Mouse (Mus musculus): ENCODE data around the gene Gtdc1. TPM values are rescaled to one million over a fixed set of nuclear protein-coding genes. Genes with fewer than 3 reads are reported as not detected.
A peak's percentile ranks its signal among the peaks of the same experiment; 100 is the strongest.

Gene Gtdc1
- polyA plus RNA-seq, 1 experiment from 2014 or later = 15.6 TPM

DNA sequence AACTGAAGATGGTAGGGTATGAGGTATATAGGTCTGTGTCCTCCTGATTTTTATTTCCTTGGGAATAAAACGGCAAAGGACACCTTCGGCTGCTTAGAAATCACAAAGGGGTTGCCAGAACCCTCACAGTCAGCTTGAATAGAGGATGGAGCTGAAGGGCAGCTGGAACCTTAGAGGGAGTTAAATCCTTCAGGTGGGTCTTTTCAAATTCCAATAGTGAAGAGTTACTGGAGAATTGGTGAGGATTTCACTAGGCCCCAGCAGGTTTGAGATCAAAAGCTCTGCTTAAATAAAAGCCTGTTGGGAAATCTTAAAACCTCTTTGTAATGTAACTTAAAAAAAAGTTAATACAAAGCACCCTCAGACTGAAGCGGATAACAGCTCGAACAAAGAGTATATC is 389.3 kb downstream of the Gtdc1 start:
- no peaks in the 10 kb centered on the region for H3K9me3 ChIP-seq
- no peak overlapping the region for H3K4me2 ChIP-seq
- H3K9ac ChIP-seq = no peak overlapping the region
- H3K4me1 ChIP-seq (replicated peaks) = no peaks in the 10 kb centered on the region
- no peak overlapping the region for H3K27ac ChIP-seq (replicated peaks)
- ATAC-seq (ENCODE audit: low read depth) = no peak
- no peaks in the 10 kb centered on the region for H3K36me3 ChIP-seq
- WGBS = 32% methylated on average over 4 of the region's 4 CpGs
- H3K4me3 ChIP-seq = no peak overlapping the region
- H3K27me3 ChIP-seq = no peaks in the 10 kb centered on the region

DNA sequence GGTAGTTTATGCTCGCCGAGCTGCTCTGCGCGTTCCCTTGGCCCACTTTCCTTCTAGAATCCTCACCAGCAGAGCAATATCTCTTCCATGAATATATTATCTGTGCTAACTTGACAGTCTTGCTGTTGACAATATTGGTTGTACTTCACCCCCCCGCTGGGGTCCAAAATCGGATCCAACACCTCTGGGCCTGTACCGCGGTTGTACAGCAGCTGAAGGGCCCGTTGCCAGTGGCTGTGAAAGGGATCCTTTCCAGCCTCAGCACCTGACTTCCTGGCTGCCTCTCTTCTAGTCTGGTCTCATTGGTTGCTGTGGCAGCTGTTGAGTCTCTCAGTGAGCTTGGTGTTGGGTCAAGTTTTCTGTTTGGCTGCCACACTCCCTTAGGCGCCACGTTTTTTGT is 391.7 kb downstream of the Gtdc1 start:
- H3K9ac ChIP-seq = no peak overlapping the region
- no peaks in the 10 kb centered on the region for H3K36me3 ChIP-seq
- 95% methylated on average over 11 of the region's 11 CpGs for WGBS
- ATAC-seq (ENCODE audit: low read depth) = no peak
- no peaks in the 10 kb centered on the region for H3K27me3 ChIP-seq
- no peak overlapping the region for H3K4me2 ChIP-seq
- H3K4me1 ChIP-seq (replicated peaks) = no peaks in the 10 kb centered on the region
- no peak overlapping the region for H3K27ac ChIP-seq (replicated peaks)
- H3K9me3 ChIP-seq = no peaks in the 10 kb centered on the region
- H3K4me3 ChIP-seq = no peak overlapping the region

DNA sequence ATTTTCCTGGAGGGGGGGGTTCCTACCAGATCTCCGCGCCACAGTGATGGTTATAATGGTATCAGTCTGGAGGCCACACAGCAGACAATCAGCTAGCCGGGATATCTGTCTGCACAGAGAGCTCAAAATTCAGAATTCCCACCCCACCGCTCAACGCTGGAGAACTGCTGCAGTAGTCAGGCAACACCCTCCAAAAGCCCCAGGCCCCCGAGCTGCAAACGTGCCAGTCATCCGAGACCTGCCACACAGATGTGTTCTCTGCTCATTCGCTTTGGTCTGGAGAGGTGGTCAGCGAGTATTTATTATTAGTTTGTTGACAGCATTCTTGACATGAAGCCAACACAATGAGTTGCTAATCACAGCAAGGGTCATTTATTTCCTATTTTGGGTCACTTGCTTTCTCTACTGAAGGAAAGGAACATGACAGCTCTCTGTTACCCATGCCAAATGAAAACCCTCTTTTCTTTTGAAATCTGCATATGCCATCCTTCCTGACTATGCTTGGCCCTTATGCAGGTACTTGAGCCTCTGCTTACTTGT is 392.3 kb downstream of the Gtdc1 start:
- Histone ChIP-seq H3K27me3 (no peaks in the 10 kb centered on the region), H3K27ac (replicated peaks) (no peak overlapping the region), H3K4me2 (no peak overlapping the region), H3K9ac (no peak overlapping the region), H3K9me3 (no peaks in the 10 kb centered on the region), H3K4me3 (no peak overlapping the region), H3K36me3 (no peaks in the 10 kb centered on the region), H3K4me1 (replicated peaks) (no peaks in the 10 kb centered on the region)
- ATAC-seq (ENCODE audit: low read depth) = no peak
- 84% methylated on average over 10 of the region's 10 CpGs for WGBS

DNA sequence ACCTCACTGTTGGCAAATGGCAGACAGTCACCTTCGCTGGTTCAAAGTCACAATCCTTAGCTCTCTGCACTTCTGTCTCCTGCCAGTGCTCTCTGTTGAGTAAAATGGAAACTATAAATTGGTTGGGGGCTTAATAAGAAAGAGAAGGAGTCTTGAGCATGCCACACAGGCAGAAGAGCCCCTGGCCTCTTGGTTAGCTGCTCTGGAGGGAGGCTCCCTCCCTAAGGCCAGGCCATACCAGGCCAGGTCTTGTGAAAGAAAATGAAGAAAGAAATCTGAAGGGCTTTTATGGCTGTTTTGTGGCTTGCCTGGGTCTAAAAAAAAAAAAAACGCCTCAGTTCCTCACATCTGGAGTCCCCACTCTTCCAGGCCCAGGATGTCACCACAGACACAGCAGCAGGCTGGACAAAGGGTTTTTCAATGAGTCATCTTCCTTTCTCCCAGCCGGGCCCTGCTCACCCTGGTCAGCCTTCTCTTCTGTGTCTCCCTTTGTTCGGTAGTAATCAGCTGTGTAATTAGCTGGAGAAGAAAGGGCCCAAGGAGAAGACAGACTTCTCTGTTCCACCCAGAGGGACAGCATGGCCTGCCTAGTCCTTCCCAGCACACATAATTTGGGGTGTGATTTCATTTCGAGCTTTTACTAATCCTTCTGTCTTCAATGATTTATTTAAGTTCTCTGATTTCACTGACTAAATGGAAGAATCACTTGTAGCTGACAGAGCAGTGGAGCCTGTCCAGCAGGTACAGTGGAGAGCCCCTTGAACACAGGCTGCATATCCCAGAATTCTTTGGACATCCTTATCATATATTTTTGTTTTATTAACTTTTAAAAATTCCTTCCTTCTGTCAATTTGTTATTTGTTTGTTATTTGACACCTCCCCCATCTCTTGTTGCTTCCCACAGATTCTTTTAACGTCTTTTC is 401.1 kb downstream of the Gtdc1 start:
- Histone ChIP-seq H3K4me3 (no peak overlapping the region), H3K36me3 (no peaks in the 10 kb centered on the region), H3K27ac (replicated peaks) (no peak overlapping the region), H3K4me2 (no peak overlapping the region), H3K9me3 (no peaks in the 10 kb centered on the region), H3K4me1 (replicated peaks) (peaks cover 16% of the 10 kb centered on the region), H3K9ac (no peak overlapping the region), H3K27me3 (no peaks in the 10 kb centered on the region)
- ATAC-seq (ENCODE audit: low read depth) = peak; percentile 53; the same call in 1 of the 2 replicates
- WGBS = 14% methylated on average over 6 of the region's 6 CpGs

DNA sequence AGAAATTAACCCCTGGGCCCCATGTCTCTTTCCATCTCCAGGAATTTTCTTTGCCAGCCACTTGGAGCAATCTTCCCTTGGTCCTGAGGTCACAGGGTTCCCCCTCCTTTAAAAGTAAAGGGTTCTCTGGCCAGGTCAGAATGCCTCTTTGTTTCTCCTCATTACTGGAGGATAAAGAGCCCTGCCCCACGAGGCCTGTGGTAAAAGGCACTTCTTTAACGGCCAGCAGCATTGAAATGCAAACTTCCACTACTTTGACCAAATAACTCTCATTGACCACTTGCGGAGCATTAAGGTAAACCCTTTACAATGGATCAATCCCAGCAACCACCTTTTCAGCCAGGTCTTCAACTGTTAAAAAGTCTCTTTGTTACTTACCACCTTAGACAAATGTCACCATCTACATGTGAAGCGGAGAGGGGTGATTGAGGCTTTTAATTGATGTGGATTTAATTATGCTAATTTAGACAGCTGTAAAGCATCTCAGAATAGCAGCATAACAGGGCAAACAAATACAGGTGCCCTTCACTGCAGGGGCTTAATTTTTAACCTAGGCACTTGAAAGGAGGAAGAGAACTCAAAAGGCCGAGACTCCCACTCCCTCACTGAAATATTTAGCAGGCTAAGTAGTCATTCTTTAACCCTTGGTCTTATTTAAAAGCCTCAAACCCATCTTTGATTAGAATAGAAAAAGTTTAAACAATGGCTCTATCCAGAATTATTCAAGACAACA is 402.1 kb downstream of the Gtdc1 start:
- Histone ChIP-seq H3K27me3 (no peaks in the 10 kb centered on the region), H3K9me3 (no peaks in the 10 kb centered on the region), H3K4me1 (replicated peaks) (peaks cover 16% of the 10 kb centered on the region), H3K4me3 (no peak overlapping the region), H3K4me2 (no peak overlapping the region), H3K36me3 (no peaks in the 10 kb centered on the region), H3K27ac (replicated peaks) (no peak overlapping the region), H3K9ac (no peak overlapping the region)
- 17% methylated on average over 5 of the region's 5 CpGs for WGBS
- no peak for ATAC-seq (ENCODE audit: low read depth)

DNA sequence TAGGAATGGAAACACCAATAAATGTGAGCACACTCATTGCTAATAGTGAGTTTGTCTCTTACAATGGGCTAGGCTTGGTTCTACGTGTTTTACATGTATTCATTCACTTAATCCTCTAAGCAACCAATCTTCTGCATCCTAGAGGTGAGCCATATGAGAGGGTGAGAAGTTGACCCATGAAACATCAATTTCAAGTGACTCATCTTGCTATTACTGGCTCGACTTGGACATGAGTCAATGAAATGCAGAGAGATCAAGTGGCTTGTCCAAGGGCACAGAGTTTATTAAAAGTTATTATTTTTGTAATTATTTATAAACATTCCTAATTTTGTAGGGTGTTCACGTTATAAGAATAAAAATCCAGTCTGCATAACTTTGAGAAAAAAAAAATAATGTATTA is 408.2 kb downstream of the Gtdc1 start:
- no peak for ATAC-seq (ENCODE audit: low read depth)

GRCm38 (mm10) chr2:44518085-44518484 is 409.4 kb downstream of the Gtdc1 start:
- ATAC-seq (ENCODE audit: low read depth) = 0 out of 2 replicates have a peak, but pooled peaks have one; percentile 50
- WGBS = 64% methylated on average over 4 of the region's 4 CpGs
- Histone ChIP-seq H3K4me1 (replicated peaks) (0 out of 2 replicates have a peak, but pooled peaks cover 4% of the 10 kb centered on the region), H3K36me3 (no peaks in the 10 kb centered on the region), H3K9me3 (no peaks in the 10 kb centered on the region), H3K27ac (replicated peaks) (no peak overlapping the region), H3K27me3 (no peaks in the 10 kb centered on the region), H3K4me2 (no peak overlapping the region), H3K4me3 (no peak overlapping the region), H3K9ac (no peak overlapping the region)

More for the DNA sequence above, 408.2 kb downstream of the Gtdc1 start:
- Histone ChIP-seq H3K4me1 (replicated peaks) (0 out of 2 replicates have a peak, but pooled peaks cover 4% of the 10 kb centered on the region), H3K9me3 (no peaks in the 10 kb centered on the region), H3K27me3 (no peaks in the 10 kb centered on the region), H3K36me3 (no peaks in the 10 kb centered on the region), H3K27ac (replicated peaks) (no peak overlapping the region), H3K4me2 (no peak overlapping the region), H3K4me3 (no peak overlapping the region), H3K9ac (no peak overlapping the region)
- WGBS = 86% methylated on average over 3 of the region's 3 CpGs

Other genes starting within 250 kb of the Gtdc1 start
- gene Zeb2, start 189.7 kb upstream of the Gtdc1 start, polyA plus RNA-seq (2015; fragmentation: Nextera tagmentation; extraction: Ambion mirVana) = 48.9 and 55.7 TPM in 2 replicates

All from neural tube, embryonic 13.5 days (tissue).